Mouse (Mus musculus): ENCODE data around the gene Prlhr.

The Prlhr gene

GRCm38 (mm10) chr19:60432347-60433129, 35.6 kb downstream of the Prlhr start:
- no peak for DNase-seq (ENCODE audit: low spot score in 2 of 2)

GRCm38 (mm10) chr19:60417611-60418010, 50.5 kb downstream of the Prlhr start:
- DNase-seq (ENCODE audit: low spot score in 2 of 2) = no peak

Measured in thymus, postnatal 10 days (tissue).